Mouse (Mus musculus) heart, postnatal 4 days (tissue): Measurements from ENCODE around the gene Wdfy2. TPM values are rescaled to one million over a fixed set of nuclear protein-coding genes. Genes with fewer than 3 reads are reported as not detected.
"Not testable (repeated sequence)": the region's sequence is repeated elsewhere in the genome, so short reads cannot be mapped to it uniquely, and the experiment has no call there.

Experiments
- DNase-seq: peaks from one replicate; pipeline ENCODE4 v3.0.0; 2021
- total RNA-seq, 2 experiments: library from RNA; stranded (reverse); gene quantifications; 2 replicates each; pipeline ENCODE4 v1.2.3; 2021

The Wdfy2 gene
- 1 to 10 TPM; 8.0 to 8.3 TPM for total RNA-seq

DNA sequence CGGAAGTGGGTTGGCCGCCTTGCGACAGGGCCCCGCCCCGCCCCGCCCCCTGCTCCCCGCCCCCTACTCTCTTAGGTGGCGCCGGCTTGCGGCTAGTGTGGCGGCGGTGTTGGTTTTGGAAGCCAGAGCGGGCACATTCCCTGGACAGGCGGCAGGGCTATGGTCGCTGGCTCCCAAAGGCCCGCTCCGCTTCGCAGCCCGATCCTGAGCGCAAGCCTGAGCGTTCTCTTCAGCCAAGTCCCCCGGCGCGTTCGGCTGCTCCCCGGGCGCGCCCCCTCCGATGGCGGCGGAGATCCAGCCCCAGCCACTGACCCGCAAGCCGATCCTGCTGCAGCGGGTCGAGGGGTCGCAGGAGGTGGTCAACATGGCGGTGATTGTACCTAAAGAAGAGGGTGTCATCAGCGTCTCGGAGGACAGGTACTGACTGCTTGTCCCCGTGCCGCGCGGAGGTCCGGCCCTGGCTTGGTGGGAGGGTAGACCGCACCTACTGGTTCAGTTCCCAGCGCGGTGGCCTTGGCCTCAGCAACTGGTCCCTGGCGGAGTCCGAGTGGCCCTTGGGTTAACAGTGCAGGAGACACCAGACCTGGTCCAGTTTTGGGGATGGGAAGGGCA, at the start of gene Wdfy2:
Gene Wdfy2 (plus strand): TSS at position 38 of the 612 bp plus-strand sequence.
- DNase-seq, result peak; percentile 65

DNA sequence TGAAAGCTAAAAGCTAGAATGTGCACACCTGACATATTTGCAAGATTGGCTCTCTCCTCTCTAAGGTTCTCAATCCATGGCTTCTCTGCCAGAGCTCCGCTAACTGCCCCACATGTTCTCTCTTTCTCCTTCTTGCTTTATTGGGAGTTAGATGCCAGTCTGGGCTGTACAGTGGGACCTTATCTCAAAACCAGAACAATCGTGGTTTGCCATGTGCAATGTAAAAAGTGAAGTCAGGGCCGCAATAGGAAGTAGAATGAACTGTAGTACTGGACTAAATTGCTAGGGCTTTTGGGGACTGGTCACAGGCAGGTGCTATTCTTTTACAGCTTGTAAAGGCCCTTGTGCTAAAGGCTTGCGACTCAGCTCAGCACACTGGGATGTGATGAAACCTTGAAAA, 48.2 kb upstream of the Wdfy2 start:
- DNase-seq, result no peak

DNA sequence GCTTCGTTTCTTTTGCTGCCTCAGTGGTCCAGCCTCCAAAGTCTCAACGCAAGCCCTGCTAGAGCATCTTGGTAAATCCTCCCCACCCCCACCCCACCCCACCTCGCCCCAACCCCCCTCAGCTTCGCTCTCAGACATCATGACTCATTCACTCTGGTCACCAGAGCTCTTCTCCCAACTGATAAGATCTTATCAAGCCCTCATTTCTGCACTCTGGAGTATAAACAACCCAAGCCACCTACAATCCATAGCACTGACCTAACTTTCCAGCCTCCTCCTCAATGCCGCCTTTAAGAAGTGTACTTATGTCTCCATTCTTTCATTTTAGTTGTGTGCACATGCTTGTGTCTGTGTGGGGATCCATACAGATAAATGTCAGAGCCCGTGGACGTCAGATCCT, 41.8 kb upstream of the Wdfy2 start:
- no peak for DNase-seq

DNA sequence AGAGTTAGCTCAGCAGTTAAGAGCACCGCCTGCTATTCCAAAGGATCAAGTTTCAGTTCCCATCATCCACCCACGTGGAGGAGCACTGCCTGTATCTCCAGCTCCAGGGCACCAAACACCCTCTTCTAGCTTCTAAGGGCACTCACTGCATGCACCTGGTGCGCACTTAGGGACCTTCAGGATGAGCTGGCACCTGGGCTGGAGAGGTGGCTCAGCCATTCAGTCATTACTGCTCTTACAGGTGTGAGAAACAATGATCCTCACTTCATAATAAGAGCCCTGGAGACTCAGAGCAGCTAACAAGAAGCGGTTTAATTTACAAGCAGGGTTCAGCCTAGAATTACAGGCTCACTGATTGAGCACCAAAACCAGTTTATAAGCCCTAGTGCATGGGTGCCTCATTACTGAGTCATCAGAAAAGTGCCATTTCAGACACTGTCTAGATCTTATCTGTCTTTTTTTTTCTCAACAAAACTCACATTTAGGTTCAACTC, 38.8 kb upstream of the Wdfy2 start:
- no peak for DNase-seq

DNA sequence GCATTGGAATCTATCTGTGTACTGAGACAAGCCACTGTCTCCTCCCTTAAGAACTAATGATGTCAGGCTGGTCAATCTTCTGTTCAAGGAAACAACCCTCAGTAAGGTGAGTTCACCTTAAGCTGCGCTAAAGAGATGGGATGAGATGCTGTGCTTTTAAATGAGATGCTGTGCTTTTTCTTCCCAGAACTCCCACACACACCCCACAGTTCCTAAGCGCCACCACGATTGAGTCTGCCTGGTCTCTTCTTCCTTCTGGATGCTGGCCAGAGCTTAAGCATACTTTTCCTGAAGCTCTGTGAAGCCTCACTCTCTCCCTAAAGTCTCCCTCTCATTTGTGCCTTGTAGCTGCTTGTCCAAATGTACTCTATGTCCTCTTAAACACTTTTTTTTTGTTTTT, 36.7 kb upstream of the Wdfy2 start:
- DNase-seq, result no peak

DNA sequence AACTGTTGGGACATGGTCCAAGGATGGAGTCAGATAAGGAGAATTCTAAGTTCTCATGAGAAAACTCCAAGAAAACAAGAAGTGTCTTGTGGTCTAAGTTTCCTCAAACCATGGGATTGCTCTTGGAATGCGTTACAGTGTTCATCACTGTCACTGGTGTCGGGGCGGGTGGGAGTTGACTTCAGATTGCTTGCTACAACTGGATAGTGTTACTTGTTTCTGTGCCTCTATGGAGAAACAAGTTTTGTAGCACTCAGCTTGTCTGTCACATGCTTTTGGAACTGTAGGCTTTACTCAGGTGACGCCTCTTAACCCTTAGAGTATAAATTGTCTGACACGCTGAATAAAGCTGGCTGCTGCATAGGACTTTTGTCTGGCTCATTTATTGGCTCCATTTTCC, 34.3 kb upstream of the Wdfy2 start:
- no peak for DNase-seq

DNA sequence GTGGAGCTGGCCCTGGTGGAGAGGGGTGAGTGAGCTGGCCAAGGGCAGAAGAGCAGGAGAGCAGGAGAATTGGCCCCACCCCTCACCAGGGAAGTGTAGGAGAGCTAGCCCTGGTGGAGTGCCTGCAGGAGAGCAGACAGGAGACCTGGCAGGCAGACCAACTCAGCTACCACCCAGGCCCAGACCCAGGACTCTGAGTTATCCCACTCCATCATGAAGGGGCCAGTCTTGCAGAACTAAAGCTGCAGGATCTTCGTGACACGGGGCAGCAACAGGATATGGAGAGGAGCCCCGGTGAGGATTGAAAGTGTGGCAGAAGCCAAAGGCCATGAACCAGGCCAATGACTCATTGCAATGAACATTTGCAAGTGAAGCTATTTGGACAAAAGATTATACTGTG, 30.6 kb upstream of the Wdfy2 start:
- no peak for DNase-seq

DNA sequence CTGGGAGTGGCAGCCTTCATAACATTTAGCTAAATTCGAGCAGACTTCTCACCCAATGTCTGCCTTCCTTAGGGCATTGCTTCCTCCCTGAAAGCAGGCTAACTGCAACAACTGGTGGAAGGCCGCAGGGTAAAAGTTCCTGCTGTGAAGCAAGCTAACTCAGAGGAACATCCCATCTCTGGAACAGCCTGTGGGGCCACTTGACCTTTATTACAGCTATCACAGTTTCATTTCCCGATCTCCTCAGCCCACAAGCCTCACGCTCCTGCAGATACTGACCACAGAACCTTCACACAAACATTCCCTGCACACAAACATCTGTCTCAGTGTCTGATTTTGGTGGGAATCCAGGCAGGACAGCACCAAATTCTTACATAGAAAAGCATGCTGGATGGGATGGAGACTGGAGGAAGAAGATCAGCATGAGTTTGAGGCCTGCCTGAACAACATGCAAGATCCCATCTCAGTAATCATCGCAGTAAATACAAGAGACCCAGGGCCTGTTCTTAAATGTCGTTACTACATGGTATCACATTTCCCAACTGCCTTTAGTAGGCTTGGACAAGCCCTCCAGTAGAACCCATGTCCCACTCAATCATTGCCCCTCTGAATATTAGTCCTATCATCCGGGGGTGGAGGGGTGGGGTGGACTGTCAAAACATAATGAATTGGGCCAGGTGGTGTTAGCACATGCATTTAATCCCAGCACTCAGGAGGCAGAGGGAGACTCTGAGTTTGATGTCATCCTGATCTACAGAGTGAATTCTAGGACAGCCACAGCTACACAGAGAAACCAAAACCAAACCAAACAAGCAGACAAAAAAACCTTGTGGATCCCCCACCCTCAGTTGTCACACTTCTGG, 28.6 kb upstream of the Wdfy2 start:
- DNase-seq, result no peak

DNA sequence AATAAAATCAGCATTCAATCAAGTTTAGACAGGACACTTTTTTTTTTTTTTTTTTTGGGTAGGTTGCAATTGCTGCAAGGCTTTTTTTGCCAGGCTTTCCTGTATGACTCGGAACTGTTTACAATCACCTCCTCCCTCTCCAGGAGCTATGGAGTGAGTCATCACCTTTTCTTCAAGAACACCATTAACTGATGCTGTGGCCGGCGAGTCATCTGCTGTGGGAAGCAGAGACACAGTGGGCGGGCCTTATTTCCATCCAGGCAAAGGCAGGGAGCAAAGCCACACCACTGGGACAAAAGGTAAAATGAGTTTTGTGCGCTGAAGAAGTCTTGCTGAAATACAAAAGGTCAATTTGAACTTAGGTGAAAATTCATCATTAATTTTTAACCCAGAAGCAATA, 24.7 kb upstream of the Wdfy2 start:
- DNase-seq, result no peak

DNA sequence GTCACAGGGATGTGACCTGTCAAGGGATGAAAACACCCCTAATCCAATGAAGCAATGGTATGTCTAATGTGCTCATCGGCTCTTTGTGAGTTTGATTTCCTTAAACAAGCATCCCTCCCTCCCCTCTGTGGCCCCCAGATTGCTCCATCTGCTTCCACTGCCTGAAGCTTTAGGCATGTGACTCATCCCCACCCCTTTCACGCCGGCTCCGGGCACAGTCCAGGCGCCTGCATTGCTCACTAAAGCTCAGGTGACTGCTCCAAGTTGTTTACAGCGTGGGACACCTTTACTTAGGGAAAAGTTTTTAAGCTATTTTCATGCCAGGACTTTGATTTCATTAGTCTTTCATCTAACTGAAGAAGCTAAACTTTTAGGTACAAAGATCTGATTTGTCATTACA, 22.9 kb upstream of the Wdfy2 start:
- DNase-seq, result no peak

DNA sequence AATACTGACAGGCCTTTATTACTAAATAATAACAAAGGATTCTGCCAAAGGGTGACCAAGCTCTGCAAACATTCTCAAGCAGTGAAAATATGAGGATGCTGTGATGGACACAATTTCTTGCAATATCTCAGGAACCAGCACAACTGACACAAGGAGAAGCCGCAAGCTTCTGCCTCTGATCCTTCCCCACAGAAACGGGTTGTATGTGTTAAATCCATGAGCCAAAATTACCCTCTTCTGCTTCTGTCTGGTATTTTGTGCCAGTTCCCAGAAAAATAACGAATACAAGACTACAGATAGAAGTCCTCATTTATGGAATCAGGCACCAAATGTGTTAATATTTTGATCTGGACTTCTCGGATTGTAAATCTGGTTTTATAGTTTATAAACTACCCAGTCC, 20.7 kb upstream of the Wdfy2 start:
- no peak for DNase-seq

DNA sequence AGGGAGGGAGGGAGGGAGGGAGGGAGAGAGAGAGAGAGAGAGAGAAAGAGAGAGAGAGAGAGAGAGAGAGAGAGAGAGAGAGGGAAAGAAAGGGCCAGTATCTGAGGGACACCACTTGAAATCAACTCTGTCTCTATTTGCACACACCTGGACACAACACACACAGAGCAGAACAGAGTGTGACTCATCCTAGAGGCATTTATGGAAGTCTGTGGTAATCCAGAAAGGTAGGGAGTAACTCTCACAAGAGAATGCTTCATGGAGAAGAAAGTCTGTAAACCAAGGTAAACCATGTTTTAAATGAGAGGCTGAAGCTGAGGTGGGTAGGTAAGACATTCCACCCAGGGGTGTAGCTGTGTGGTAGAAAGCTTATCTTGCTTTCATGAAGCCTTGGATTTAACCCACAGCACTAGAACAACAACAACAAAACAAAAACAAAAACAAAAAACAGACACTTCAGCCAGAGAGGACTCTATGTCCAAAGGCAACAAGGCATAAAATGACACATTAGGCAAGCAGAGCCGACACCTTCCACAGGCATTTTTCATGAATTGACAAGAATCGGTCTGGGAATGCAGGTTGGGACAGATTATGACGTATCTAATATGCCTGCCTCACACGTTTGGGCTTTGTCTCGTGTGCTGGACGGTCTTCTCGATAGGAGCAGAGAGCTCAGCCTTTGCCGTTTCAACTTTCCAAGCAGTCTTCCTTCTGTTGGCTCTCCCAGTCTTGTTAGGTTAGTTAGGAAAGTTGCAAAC, 11.7 kb upstream of the Wdfy2 start:
- no peak for DNase-seq

DNA sequence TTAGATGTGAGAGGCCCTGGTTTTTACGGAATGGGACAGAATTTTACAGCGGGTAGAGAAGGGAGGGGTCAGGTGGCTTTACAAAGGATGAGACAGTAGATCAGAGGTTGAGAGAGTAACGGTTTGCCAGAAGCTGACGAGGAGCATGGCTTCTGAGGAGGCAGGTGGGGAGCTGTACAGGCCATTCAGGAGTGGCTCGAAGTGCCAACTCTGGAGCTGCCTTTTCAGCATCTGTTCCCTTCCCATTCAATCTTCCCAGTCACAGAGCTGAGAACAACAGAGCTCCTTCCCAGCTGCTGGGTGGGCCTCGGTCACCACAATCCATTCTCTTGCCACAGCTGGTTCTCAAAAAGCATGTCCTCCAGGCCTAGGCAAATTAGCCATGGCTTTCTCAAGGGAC, 8.2 kb upstream of the Wdfy2 start:
- no peak for DNase-seq

DNA sequence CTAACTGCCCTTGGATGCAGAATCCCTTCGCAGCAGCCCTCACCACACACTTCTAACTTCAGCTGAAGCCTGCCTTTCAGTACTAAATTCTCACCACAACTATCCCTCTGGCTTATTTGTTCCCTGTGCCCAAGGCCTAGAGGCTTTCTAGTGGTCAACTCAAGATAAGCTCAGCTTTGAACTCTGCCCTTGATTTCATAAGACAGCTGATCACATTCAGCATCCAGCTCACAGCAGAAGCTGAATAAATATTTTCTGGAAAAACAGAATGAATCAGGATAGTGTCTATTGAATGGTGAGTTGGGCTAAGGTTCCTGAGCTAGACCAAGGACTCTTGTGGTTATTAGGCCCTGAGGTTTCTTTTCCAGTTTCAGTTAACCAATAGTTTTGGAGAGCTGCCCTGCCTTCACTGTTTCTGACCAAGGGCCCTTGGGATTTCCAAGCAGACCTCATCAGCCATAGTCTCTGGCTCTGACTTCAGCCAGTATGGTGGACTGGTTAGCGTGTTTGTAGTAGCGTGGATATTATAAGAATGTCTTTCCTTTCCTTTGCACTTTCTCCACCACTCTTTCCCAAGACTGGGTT, 5.7 kb upstream of the Wdfy2 start:
- DNase-seq, result no peak

DNA sequence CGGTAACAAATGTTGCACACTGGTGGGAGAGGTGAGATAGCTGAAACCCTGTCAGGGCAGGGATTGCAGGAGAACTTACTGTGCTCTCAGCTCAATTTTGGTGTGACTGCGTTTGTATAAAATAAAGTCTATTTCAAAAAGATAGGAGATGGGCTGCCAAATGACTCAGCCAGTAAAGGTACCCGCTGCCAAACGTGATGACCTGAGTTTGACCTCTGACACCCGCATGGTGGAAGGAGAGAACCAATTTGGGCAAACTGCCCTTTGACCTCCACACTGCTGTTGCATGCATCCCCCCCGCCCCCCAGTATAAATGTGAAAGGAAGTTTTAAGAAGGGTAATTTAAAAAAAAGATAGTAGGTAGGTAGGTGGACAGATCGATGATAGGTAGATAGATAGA, 4.4 kb upstream of the Wdfy2 start:
- DNase-seq, result no peak

DNA sequence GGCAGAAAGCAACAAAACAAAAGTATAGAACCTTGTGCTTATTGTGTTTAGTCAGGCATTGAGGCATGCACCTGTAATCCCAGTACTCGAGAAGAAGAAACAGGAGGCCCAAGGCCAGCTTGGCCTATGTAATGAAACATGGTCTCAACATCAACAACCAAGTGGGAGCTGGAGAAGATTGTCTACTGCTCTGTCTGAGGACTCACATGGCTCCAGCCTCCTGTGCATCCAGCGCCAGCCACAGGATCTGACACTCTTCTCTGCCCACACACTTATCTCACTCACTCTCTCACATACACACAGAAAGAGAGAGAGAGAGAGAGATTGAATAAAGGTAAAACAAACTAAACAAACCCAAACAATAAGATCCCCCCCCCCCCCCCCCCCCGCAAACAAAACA, 3.9 kb upstream of the Wdfy2 start:
- DNase-seq, result no peak

DNA sequence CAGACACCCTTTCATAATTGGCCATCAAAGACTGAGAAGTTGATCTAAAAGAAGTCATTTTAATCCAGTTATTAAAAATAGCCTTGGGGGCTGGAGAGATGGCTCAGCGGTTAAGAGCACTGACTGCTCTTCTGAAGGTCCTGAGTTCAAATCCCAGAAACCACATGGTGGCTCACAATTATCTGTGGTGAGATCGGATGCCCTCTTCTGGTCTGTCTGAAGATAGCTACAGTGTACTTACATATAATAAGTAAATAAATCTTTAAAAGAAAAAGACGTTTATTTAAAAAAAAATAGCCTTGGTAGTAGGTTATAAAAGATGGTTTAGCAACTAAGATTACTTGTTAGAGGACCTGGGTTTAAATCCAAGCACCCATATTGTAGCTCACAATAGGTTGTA, 1.7 kb upstream of the Wdfy2 start:
- not testable (repeated sequence) for DNase-seq

DNA sequence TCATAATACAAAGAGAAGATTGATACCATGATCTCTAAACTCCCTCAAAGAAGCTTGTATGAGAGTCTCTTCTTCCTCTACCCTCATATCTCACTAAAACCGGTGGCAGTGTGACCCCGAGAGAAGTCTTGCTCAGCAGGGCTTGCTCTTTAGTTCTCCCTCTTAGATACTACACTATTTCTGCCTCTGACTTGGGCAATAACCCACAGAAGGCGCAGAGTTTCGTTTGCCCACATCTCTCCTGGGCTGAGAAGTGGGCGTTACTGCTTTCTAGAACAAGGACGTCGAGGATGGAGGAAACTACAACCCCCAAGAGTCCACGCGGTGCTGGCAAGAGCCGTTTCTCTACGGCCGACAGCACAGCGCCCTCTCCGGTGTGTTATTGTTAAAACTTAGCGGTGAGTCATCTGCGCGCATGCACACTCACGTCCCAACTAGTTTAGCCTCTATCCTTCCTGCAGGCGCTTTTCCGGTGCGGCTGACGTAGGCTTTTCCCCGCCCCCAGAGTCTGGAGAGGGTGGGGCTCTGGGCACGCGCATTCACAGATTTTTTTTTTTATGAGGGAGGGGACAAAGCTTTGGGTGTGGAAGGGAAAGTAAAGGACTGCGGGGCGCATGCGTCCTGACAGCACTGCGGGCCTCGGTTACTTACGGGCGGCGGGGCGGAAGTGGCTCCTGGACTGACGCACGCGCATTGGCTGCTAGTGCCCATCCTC, 395 bp upstream of the Wdfy2 start:
- peak; percentile 98 for DNase-seq

DNA sequence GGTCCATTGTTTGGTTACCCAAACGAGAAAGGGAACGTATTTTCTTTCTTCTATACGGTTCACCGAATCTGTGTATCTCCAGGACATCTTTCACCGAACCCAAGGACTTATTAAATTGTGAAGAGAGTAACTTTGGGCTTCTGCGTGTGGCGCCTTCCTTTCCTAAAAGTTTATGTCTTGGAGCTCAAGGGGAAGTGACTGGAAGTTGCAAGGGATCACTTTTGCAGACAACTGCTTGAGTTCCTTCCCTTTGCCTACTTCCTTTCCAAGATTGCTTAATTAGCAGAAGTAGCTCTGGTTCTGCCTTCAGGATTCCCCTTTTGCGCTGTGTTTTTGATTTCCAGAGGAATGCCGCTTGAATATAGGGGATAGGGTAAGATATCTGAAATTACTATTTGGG, 858 bp downstream of the Wdfy2 start:
- DNase-seq, result no peak

DNA sequence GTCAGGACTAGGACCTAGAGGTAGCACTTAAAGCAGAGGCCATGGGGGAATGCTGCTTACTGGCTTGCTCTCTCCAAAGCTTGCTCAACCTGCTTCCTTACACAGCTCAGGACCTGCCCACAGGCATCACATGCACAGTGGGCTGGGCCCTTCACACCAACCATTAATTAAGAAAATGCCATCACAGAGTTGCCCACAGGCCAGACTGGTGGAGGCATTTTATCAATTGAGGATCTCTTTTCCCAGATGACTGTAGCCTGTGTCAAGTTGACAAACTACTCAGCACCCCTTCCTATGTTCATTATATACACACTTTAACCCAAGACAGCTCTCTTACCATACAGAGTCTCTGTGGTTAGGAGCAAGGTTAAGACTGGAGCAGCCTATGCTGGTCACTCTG, 4.2 kb downstream of the Wdfy2 start:
- no peak for DNase-seq

DNA sequence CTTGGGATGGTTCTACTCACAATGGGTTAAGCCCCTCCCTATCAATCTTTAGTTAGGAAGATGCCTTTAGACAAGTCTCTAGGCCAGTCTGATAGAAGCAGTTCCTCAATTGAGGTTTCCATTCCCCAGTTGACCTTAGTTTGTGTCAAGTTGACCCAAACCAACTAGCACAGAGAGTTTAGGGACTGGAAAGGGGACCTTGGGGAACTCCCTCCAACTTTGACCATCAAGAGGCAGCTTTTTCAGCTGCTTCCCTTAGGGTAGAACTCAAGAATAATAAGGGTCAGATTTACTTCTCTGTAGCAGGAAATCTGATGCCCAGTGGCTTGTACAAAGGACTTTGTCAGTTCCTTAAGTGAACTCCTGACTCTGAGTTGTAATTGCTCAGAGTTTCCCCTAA, 5.0 kb downstream of the Wdfy2 start:
- no peak for DNase-seq

DNA sequence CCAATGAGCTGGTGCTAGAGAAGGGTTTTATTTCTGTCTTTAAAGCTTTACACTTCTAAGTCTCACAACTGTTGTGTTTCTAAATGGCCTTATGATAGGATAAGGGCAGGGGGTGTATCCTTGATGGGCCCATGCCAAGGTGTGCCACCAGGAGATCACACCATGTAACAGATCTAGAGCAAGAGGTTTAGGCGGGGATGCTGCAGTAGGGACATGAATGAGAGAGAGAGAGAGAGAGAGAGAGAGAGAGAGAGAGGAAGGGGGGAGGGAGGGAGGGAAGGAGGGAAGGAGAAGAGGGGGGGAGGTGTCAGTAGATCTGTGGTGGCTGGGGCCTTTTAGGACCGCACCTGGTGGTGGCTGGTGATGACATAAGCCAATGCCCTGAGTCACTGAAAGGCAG, 5.5 kb downstream of the Wdfy2 start:
- DNase-seq, result no peak
